ENCODE assay signal across 28 mouse cellular contexts in genomic region chr5:49909483-49909882, GRCm38 (mm10).
"Had no signal": no experiment of that assay in that cellular context is flagged by ENCODE, and none has a peak within 500 bp of the region (broad histone marks: within the 10 kb centered on the region; RNA-seq: fewer than 3 reads in every experiment).

No protein-coding gene starts in this region.

- H3K9ac ChIP-seq: limb, embryonic 12.5 days; limb, embryonic 13.5 days; limb, embryonic 15.5 days; liver, embryonic 12.5 days; liver, embryonic 13.5 days; liver, embryonic 14.5 days; liver, embryonic 15.5 days; liver, postnatal 0 days; lung, embryonic 14.5 days; lung, embryonic 15.5 days; midbrain, embryonic 12.5 days; midbrain, embryonic 13.5 days; midbrain, embryonic 15.5 days; neural tube, embryonic 12.5 days had no signal

- H3K27ac ChIP-seq: left cerebral cortex, adult 2 months; limb, embryonic 10.5 days; limb, embryonic 12.5 days; limb, embryonic 13.5 days; limb, embryonic 15.5 days; liver, embryonic 12.5 days; liver, embryonic 13.5 days; liver, embryonic 14.5 days; liver, embryonic 15.5 days; lung, embryonic 15.5 days; macrophage; midbrain, embryonic 10.5 days; midbrain, embryonic 12.5 days; midbrain, embryonic 13.5 days; midbrain, embryonic 15.5 days; neural tube, embryonic 12.5 days had no signal

- H3K4me1 ChIP-seq: limb, embryonic 10.5 days; limb, embryonic 12.5 days; limb, embryonic 13.5 days; limb, embryonic 15.5 days; liver, embryonic 12.5 days; liver, embryonic 13.5 days; liver, embryonic 15.5 days; lung, embryonic 15.5 days; megakaryocyte, embryonic 14.5 days; midbrain, embryonic 10.5 days; midbrain, embryonic 12.5 days; midbrain, embryonic 13.5 days; midbrain, embryonic 15.5 days; neural tube, embryonic 12.5 days had no signal

- H3K36me3 ChIP-seq: limb, embryonic 10.5 days; limb, embryonic 12.5 days; limb, embryonic 13.5 days; limb, embryonic 15.5 days; liver, embryonic 12.5 days; liver, embryonic 13.5 days; liver, embryonic 15.5 days; lung, embryonic 15.5 days; midbrain, embryonic 10.5 days; midbrain, embryonic 12.5 days; midbrain, embryonic 13.5 days; midbrain, embryonic 15.5 days; neural tube, embryonic 12.5 days had no signal

- H3K27me3 ChIP-seq: limb, embryonic 12.5 days; limb, embryonic 13.5 days; limb, embryonic 15.5 days; liver, embryonic 12.5 days; liver, embryonic 13.5 days; liver, embryonic 15.5 days; lung, embryonic 15.5 days; megakaryocyte, embryonic 14.5 days; midbrain, embryonic 12.5 days; midbrain, embryonic 13.5 days; midbrain, embryonic 15.5 days; neural tube, embryonic 12.5 days had no signal

- H3K4me3 ChIP-seq: left cerebral cortex, adult 2 months; limb, embryonic 10.5 days; limb, embryonic 12.5 days; limb, embryonic 13.5 days; limb, embryonic 15.5 days; liver, embryonic 12.5 days; liver, embryonic 13.5 days; liver, embryonic 15.5 days; lung, embryonic 15.5 days; megakaryocyte, embryonic 14.5 days; midbrain, embryonic 10.5 days; midbrain, embryonic 12.5 days; midbrain, embryonic 13.5 days; midbrain, embryonic 15.5 days; myocyte; neural tube, embryonic 12.5 days had no signal

- DNase-seq: left cerebral cortex, postnatal 4 days; liver, embryonic 13.5 days; liver, postnatal 0 days; lung, adult 18-20 months; lung, adult 2 months; lung, embryonic 14.5 days; lung, postnatal 10 days; lung, postnatal 14 days; lung, postnatal 36 days; lung, postnatal 4 days; midbrain, embryonic 14.5 days had no signal
